Mouse (Mus musculus): Measurements from ENCODE around the gene Klhl6.
"Not testable (repeated sequence)": the region's sequence is repeated elsewhere in the genome, so short reads cannot be mapped to it uniquely, and the experiment has no call there.

Gene Klhl6
- long read RNA-seq, experiment 1, transcript Klhl6-201 (7 exons, 2,389 nt), result major isoform, 8 of 9 reads
- long read RNA-seq, experiment 1, partial matches to known transcripts, result 0 of 9 reads
- long read RNA-seq, experiment 1, other reads (novel, unspliced or antisense), result 1 of 9 reads
- long read RNA-seq, experiment 2, transcript Klhl6-201 (7 exons, 2,389 nt), result major isoform, 9 of 13 reads
- long read RNA-seq, experiment 2, partial matches to known transcripts, result 3 of 13 reads
- long read RNA-seq, experiment 2, other reads (novel, unspliced or antisense), result 1 of 13 reads

- intact Hi-C loops (cut with DNase I), result no loop called here
Measured at GRCm38 (mm10) chr16:19982537-19983257, at the start of gene Klhl6. TSS of gene Klhl6 (minus strand) at chr16:19983037.

GRCm38 (mm10) chr16:20027241-20027640 lies 44.4 kb upstream of the Klhl6 start:
- intact Hi-C loops (cut with DNase I), result not testable (repeated sequence)

DNA sequence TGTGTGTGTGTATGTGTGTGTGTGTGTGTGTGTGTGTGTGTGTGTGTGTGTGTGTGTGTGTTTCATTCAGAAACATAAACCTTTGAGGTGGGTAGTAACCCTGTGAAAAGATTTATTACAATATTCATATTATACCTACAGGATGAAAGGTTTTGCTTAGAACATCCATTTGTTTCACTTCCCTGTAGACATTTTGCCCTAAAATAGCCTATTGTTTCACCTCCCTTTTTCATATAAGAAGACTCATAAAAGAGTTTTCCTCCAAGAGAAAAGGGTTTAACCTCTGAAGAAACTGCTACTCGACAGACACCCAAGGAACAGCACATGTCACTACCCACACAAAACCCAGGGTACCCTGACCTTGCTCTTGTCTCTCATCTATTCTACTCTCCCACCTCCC lies 40.0 kb upstream of the Klhl6 start:
- intact Hi-C loops (cut with DNase I), result no loop called here

- intact Hi-C loops (cut with DNase I), result no loop called here
Measured at GRCm38 (mm10) chr16:20021848-20022247, 39.0 kb upstream of the Klhl6 start.

GRCm38 (mm10) chr16:20012647-20013046 lies 29.8 kb upstream of the Klhl6 start:
- intact Hi-C loops (cut with DNase I), result no loop called here

GRCm38 (mm10) chr16:20006066-20006465 lies 23.2 kb upstream of the Klhl6 start:
- intact Hi-C loops (cut with DNase I), result no loop called here

DNA sequence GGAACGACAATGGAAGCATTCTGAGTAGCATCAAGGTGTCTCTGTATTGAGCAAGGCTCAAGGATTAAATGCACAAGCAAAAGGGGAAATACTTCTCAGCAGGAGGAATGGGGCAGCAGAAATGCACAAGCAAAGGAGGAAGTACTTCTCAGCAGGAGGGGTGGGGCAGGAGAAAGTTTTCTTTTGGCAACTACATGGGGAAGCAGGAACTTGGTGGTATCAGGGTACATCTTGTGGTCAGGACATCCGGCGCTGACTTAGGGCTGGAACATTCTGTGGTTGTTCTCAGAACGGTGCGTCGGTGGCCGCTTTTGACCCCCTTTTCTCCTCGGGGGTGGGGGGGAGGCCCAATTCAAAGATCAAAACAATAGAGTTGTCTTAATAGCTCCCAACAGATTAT lies 17.4 kb upstream of the Klhl6 start:
- intact Hi-C loops (cut with DNase I), result not testable (repeated sequence)

DNA sequence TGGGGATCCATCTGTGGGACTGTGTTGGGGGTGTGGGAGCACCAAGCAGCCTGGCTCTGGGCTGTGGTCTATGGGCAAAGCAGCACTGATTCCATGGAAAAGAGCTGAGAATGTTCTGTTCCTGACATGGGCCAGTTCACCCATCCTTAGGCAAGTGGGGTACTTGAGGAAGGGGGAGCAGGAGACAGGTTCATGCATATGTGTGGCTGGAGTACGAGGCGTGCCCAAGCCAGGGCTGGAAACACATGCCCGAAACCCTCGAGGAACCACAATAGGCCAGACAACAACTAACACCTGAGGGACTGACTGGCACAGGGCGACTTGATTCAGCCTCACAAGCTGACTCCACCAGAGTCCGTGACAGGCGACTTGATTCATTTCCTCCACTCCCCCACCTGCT lies 14.8 kb upstream of the Klhl6 start:
- intact Hi-C loops (cut with DNase I), result no loop called here

DNA sequence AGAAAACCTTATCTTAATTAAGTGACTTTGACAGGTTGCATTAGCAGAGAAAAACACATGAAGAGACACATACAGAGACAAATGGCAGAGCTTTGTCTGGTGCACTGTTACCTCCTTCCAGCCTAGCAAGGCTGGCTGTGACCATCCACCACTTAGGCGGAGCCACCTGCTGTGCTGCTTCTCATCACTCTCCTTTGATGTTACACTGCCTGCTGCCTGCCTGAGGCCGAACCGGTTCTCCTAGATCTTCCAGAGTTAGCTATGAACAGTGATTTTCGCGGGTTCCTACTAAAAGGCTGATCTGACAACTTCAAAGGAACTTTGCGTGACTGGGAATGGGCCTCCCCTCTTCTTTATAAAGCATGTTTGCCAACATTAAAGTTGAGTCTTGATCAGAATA lies 14.1 kb upstream of the Klhl6 start:
- intact Hi-C loops (cut with DNase I), result not testable (repeated sequence)

DNA sequence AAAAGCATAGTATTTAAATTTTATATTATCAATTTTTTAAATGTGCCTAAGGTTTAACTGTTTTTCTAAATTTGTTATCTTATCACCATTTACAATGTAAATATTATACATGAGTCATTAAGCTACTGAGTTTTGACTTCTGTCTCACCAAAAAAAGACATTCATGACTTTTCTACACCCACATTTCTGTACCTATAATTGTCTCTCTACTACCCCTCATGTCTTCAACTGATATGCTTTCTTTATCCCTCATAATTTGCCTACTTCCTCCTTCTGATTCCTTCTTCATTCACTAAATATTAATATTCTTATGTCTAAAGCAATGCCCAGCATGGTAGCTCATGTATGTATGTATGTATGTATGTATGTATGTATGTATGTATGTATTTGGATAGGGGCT lies 13.0 kb upstream of the Klhl6 start:
- intact Hi-C loops (cut with DNase I), result no loop called here

- intact Hi-C loops (cut with DNase I), result no loop called here
Measured at GRCm38 (mm10) chr16:19993278-19993677, 10.4 kb upstream of the Klhl6 start.

GRCm38 (mm10) chr16:19990536-19990935 lies 7.7 kb upstream of the Klhl6 start:
- intact Hi-C loops (cut with DNase I), result no loop called here

- intact Hi-C loops (cut with DNase I), result no loop called here
Measured at GRCm38 (mm10) chr16:19987589-19987988, 4.8 kb upstream of the Klhl6 start.

- intact Hi-C loops (cut with DNase I), result no loop called here
Measured at GRCm38 (mm10) chr16:19984884-19985643, 2.2 kb upstream of the Klhl6 start.

GRCm38 (mm10) chr16:19983559-19983958 lies 722 bp upstream of the Klhl6 start:
- intact Hi-C loops (cut with DNase I), result no loop called here

DNA sequence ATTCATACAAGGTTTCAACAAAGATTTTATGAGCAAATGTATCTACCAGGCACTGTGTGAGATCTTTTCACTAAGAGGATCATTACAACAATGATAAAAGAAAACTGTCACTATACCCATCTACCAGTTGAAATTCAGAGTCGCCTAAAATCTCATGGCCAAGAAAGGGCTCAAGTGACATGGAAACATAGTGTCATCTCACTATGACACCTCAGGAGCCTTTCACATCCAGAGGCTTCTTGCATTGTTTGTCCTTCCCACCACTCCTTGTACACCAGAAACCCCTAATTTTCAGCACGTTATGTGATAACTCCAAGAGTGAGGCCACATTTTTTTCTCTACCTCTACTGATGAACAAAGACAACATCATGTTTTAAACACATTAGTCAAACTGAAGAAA lies 1.2 kb downstream of the Klhl6 start:
- intact Hi-C loops (cut with DNase I), result no loop called here

GRCm38 (mm10) chr16:19981006-19981405 lies 1.8 kb downstream of the Klhl6 start:
- intact Hi-C loops (cut with DNase I), result no loop called here

DNA sequence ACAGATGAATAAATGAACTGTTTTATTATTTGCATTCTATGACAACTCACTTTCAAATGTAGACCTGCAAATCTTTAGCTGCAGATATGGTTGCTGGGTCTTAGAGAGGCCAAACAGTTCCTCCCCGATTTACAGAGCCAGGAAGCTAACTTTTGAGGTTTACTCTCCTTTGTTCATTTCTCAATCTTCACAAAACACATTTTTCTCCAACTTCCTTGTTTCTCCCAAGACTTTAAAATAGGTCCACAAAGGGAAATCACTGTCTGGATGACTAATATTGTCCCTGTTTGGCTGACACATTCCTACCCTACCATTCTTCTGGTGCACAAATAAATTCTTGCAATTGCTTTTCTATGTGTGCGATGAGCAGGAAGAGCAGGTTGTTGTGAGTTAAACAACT lies 3.1 kb downstream of the Klhl6 start:
- intact Hi-C loops (cut with DNase I), result no loop called here

DNA sequence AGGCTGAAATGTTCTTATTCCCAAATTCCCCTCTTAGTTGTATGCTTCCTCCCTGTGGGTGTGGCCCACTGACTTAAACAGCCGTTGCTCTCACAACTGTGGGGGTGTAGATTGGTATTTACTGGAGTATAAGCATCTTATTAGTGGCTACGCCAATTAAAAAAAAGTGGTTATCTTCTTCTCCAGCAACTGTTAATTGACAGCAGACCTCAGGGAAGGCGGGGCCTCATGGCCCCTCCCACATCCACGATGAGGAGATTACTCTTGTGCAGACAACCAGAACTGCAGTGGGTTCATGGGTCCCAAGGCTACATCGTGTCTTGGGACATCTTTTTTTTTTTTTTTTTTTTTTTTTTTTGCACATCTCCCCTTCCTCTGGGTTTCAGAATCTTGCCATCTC lies 5.6 kb downstream of the Klhl6 start:
- intact Hi-C loops (cut with DNase I), result no loop called here

DNA sequence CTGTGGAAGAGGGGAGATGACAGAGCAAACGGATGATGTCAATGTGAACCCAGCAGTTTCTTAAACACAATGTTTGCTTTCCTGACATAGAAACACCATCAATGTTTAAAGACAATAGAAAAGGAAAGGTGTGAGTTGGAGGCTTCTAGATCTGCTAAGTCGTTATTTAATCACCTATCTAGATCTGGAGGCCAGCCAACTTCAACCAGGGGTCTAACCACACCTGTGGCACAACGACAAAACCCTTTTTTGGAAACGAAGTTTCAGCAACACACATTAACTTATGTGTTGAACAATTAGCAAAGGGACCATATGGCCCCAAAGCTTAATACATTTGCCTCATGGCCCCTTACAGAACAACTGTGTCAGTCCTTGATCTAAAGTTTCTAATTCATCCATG lies 6.0 kb downstream of the Klhl6 start:
- intact Hi-C loops (cut with DNase I), result no loop called here

DNA sequence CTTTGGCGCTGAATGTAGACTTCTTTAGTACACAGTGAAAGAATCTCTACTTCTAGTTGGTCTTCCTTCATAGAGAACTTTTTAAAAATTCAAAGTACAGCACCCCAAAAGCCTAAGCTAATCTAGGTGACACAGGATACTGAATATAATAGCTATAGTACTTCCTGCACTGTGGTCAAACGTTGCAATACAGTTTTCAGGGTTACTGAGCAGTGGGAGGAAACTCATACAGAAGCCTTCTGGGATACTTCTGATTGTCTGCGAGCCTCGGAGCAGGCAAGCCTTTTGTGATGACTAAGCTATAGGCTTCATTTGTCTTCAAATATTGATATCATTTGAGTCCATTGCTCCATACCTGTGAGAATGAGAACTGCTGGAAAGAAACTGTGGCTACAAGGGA lies 7.4 kb downstream of the Klhl6 start:
- intact Hi-C loops (cut with DNase I), result no loop called here

GRCm38 (mm10) chr16:19973480-19973879 lies 9.4 kb downstream of the Klhl6 start:
- intact Hi-C loops (cut with DNase I), result no loop called here
